Mouse (Mus musculus) right cerebral cortex, postnatal 4 days (tissue): ENCODE data around the gene Agrp.

Experiments used
- DNase-seq: peaks from one replicate; pipeline ENCODE4 v3.0.0-alpha.2; 2022

Gene Agrp

GRCm38 (mm10) chr8:105546384-105547350, 90.5 kb downstream of the Agrp start:
- no peak for DNase-seq

DNA sequence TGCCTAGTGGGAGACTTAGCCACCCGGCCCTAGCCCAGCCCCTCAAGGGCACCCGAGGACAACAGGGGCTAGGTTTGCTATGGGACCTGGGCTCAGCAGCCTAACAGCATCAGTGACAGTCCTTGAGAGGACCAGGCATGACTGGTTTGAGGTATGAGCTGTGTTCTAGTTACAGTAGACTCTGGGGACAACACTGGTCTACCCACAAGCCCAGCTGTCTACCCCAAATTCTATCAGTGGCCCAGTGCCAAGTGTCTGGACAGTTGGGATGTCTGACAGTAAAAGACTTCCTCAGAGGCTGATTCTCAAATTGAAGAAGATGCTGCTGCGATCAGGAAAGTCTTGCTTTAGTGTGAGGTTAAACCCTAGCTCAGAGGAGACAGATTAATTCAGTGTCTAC, 91.9 kb downstream of the Agrp start:
- no peak for DNase-seq

DNA sequence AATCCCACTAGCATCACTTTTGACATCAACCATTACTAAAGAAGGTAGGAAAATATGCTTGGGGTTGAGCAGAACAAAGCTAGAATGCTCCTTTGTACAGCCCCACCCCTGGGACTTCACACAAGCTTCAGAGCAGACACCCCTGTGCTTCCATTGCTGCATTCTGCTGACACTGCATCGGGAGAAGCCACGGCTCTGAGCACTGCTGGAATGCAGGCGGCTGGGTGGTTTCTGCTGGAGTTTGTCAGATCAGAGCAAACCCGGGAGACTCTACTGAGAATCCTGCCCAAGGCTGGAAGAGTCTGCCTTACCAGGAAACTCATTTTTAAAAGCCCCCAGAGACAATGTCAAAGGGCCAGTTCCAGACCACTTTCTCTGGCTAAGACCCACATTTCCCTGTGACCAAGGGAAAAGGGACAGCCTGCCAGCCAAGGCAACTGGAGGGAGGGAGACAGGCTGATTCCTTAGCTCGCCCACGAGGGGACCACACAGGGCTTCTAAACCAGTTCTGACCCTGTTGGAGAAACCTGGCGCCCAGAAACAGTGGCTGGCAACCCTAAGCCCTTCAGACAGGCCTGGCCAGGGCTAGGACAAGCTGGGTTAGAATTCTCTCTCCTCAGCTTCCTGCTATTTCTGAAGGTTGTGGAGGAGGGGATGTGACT, 92.5 kb downstream of the Agrp start:
- DNase-seq = no peak

- no peak for DNase-seq
These were observed 93.5 kb downstream of the Agrp start for GRCm38 (mm10) chr8:105543703-105544102.

DNA sequence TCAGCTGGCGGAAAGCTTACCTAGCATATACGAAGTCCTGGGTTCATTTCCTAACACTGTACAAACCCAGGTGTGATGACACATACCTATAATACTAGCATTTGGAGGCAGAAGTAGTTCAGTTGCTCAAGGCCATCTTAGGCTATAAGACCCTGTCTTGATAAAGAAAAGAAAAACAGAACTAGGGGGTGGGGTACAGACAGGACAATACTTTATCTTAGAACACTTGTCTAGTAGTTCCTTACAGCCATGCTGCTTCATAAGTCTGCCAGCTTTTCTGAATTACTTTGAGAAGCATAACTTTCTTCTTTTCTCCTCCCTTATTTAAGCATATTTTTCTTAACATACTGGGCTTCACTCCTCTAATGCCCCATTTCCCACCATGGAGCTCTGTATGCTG, 94.4 kb downstream of the Agrp start:
- no peak for DNase-seq

DNA sequence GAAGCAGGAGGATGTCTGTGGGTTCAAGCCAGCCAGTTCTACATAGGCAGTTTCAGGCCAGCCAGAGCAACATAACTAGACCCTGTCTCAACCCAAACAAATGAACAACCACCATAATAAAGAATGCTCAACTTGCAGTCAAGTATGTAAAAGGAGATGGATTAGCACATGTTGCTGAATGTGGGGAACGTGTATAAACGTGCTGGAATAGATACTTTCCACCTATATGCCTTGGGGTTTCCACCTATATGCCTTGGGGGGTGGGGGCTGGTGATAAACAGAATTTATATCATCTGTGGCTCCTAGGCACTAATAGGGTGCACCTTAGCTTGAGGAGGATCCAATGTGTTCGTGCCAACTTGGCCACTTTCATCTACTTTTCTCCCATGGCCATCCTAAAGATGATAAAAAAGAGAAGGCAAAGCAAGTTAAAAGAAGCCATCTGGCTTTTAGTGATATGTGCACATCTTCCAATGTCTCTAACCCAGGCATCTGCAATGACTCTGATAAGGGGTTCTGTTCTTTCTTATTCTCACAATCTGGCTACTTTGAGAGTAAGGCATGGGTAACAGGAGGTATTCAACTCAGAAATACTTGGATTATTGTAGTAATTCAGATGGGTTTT, 95.0 kb downstream of the Agrp start:
- no peak for DNase-seq

GRCm38 (mm10) chr8:105538940-105539339, 98.3 kb downstream of the Agrp start:
- no peak for DNase-seq

DNA sequence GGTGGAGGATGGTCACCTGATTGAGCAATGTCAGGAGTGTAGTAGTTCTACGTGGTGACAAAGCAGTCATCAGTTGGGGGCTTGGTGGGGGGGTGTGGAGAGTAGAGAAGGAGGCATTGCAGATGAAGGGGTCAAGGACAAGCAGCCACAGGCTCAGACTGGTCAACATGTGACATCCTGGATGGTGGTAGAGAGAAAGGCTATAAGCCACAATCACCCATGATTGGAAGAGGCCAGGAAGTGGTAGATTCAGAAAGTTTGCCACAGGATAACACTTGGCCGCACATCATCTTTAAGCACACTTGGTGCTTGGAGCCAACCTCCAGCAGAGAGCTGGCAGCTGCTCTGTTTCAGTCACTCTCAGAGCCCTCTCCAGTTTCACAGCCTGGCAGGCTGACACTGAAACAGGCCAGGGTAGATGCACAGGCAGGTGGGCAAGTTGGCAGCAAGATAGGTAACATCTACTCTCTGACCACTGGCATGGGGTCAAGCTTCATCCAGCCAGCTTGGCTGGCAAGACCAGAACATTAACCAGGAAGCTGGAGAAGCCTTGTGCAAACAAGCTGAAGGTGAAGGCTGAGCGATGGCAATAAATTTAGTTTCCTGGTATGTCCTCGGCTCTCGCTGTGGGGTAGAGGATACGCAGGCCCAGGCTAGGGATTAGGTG, 100.0 kb downstream of the Agrp start:
- no peak for DNase-seq

- DNase-seq = no peak
These were observed 100.6 kb downstream of the Agrp start for GRCm38 (mm10) chr8:105536546-105536945.

DNA sequence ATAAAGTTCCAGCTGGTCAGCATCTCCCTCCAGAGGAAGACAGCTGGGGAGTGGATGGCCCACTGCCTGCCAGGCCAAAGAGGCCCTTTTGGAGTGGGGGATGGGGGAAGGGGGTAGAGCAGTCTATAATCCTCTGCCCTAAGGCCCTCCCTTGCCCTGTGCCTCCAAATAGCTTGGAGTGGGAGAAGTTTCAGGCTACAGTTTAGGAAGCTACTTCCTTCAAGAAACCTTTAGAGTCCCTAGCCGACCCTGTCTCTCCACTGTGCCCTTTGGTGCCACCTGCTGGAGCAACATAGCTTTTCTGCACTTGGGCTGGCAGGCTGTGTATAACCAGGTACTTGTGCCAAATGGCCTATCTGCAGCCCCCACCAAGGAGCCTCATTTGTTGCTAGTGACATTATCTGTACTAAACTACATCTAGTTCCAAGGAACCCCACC, 103.3 kb downstream of the Agrp start:
- peak; percentile 77 for DNase-seq

DNA sequence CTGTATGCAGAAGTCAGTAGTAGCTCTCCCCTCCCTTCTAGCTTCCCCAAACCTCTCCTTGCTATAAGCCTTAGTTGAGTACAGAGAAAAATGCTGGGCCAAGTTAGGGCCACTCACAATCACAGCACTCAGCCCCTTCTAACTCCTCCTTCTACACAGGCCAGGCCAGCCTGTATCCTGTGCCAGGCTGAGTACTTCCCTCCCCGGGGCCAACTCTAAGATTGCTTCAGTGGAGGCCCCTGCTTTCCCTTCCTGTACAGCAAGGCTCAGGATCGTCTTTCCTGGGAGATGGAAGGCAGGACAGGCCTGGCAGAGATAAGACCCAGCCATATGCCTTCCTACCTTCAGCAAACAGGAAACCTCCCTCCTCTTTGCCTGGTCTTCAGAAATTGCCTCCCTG, 103.8 kb downstream of the Agrp start:
- DNase-seq = no peak

- DNase-seq = peak; percentile 50
These were observed 105.4 kb downstream of the Agrp start for GRCm38 (mm10) chr8:105531774-105532173.

GRCm38 (mm10) chr8:105529271-105529670, 107.9 kb downstream of the Agrp start:
- DNase-seq = no peak

GRCm38 (mm10) chr8:105528206-105528605, 109.0 kb downstream of the Agrp start:
- no peak for DNase-seq

DNA sequence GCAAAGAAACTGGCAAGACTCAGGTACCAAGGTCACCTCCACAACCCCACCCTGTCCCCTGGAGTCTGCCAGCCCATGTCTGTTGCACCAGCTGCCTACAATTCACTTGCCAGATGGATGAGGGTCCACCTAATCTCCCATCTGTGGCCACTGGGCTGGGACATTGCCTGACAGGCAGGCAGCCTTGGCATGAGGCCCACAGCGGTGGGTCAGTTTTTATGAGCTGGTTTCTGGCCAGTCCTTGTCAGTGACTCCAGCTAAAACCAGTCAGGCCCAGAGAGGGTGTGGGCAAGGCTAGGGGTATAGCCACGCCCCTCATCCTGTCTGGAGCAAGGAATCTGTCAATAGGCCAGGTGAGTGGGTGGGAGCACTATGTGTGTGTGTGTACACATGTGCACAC, 110.1 kb downstream of the Agrp start:
- DNase-seq = no peak

- DNase-seq = no peak
These were observed 114.3 kb downstream of the Agrp start for GRCm38 (mm10) chr8:105522890-105523289.

DNA sequence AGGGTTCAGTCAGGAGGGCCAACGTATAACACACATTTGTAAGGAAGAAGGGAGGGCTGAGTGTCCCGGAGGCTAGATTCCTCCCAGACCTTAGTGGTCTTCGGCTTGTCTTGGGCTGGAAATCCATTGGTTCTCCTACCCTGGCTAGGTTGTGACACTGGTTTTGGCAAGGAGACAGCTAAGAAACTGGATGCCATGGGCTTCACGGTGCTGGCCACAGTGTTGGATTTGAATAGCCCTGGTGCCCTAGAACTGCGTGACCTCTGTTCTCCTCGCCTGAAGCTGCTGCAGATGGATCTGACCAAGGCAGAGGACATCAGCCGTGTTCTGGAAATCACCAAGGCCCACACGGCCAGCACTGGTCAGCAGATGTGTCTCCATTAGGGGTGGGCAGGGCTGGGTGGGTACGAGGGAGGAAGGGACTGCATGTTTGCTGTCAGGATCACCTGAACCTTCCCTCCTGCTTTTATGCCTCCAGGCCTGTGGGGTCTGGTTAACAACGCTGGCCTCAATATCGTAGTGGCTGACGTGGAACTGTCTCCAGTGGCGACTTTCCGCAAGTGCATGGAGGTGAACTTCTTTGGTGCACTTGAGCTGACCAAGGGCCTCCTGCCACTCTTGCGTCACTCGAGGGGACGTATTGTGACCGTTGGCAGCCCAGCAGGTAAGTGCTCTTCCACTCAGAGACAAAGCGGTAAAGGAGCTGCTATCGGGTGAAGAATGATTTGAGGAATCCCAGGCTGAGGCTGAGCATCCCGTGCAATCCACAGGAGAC, 115.0 kb downstream of the Agrp start:
- no peak for DNase-seq

GRCm38 (mm10) chr8:105521061-105521460, 116.1 kb downstream of the Agrp start:
- no peak for DNase-seq

DNA sequence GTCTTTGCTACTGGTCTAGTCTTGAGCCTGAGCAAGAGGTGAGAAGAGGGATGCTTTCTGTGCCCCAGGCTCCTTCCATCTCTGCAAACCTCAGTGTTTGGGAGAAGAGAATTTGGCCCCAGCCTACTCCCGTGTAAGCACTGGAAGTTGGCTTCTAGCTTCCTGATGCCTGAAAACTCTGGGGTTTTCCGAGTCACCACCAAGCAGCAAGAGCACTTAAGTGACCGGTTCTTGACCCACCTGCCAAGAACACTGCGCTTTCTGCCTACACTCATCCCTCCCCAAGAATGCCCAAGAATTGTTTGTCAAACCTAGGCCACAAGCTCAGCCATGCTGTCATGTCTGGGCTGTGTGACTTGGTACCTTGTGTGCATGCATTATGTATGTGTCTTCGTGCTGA, 116.7 kb downstream of the Agrp start:
- DNase-seq = no peak

GRCm38 (mm10) chr8:105519591-105519990, 117.6 kb downstream of the Agrp start:
- no peak for DNase-seq

DNA sequence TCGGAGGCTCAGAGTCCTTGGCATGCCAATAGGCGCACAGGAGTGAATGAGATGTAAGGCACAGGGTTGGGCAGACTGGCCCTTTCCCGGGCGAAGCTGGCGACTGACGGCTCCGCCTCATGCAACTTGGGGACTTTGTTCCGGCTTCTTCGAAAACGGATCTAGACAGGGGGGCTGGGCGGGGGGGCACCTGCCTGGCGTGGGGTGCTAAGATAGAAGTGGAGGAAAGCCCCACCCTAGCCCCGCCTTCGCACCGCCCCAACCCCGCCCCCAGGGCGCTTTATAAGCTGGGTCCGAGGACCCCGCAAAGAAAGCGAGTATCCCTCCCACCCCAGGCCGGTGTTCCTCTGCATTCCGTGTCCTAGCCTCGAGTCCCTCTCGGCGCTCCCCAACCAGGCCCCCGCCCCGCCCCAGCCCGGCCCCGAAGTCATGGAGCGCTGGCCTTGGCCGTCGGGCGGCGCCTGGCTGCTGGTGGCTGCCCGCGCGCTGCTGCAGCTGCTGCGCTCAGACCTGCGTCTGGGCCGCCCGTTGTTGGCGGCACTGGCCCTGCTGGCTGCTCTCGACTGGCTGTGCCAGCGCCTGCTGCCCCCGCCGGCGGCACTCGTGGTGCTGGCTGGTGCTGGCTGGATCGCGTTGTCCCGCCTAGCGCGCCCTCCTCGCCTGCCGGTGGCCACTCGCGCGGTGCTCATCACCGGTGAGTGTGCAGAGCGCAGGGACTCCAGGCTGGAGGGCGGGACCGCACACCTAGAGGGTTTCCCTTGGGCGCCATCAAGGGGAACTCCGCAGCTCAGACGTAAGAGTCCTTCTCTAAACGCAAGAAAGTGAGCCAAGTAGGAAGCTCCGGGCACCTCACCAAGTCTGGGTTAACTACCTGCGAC, 118.5 kb downstream of the Agrp start, which contains the start of gene Hsd11b2:
TSS of gene Hsd11b2 (plus strand) at position 320 of the 878 bp plus-strand sequence.
- peak; percentile 42 for DNase-seq
